Mouse (Mus musculus): ENCODE measurements at regions not wholly inside any gene's neighbourhood (a gene's known extent, or its start where the extent isn't known, plus 50 kb on each side); places are given as distances from the start of the nearest gene placed in this dataset.

GRCm38 (mm10) chr16:78156876-78157232 lies 144.4 kb upstream of the Cxadr start:
- in situ Hi-C loops (cut with MboI, MseI) = no loop called here

DNA sequence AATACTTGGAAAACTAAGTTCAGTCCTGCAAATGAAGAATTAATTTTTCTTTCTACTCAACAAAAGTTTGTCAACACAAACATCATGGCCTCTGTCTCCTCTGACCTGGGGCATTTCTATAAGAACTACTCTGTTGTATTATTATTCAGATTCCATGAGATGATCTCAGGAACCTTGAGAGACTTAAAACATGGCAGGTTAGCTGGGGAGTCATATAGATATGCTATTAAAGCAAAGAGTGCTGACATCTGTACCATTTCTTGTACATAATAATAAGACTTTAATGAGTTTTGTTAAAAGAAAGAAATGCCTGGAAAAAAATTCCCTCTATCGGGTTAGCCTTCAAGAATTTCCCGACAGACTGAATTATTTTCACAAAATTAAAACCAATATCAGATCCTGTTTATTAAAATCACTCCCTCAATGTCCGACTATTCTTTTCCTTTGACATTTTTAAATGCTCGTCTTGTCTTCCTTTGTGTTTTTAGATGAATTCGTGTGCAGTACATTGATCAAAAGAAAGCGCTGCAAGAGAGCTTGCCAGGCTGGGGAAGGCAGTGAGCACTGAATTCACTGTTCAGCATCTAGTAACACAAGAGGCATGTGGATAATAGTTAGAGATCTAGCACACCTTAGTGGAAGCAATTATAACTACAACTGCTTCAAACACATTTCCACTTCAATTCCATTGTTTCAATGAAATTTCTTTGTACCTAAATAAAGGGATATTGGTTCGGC lies 145.0 kb upstream of the Cxadr start:
- in situ Hi-C loops (cut with MboI, MseI) = no loop called here

GRCm38 (mm10) chr16:78153899-78154605 lies 147.2 kb upstream of the Cxadr start:
- in situ Hi-C loops (cut with MboI, MseI) = no loop called here

GRCm38 (mm10) chr16:78144146-78144545 lies 157.1 kb upstream of the Cxadr start:
- in situ Hi-C loops (cut with MboI, MseI) = no loop called here

- in situ Hi-C loops (cut with MboI, MseI) = loop anchor here (10.0 kb wide), 1 partner anchor 1779 kb away; no protein-coding TSS in a partner anchor
These were observed 165.8 kb upstream of the Cxadr start for GRCm38 (mm10) chr16:78135501-78135900.

GRCm38 (mm10) chr16:78134531-78134930 lies 166.8 kb upstream of the Cxadr start:
- in situ Hi-C loops (cut with MboI, MseI) = loop anchor here (10.0 kb wide), 1 partner anchor 1780 kb away; no protein-coding TSS in a partner anchor

DNA sequence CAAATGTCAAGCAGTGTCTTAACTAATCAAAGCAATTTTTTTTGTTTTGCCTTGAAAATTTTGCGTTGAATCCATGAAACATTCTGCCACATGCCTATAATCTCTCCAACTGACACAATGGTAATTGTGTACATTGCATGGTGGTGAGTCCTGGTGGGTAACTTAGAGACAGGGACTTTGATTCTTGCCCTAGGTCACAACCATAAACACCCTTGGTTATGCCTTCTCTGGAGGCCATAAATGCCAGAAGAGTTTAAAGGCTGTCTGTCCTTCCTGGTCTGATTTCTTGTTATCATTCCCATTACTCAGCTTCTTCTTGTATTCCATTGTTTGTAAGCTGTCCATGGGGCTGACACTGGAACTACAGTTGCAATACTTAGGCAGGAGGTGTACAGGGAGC lies 179.6 kb upstream of the Cxadr start:
- in situ Hi-C loops (cut with MboI, MseI) = no loop called here

DNA sequence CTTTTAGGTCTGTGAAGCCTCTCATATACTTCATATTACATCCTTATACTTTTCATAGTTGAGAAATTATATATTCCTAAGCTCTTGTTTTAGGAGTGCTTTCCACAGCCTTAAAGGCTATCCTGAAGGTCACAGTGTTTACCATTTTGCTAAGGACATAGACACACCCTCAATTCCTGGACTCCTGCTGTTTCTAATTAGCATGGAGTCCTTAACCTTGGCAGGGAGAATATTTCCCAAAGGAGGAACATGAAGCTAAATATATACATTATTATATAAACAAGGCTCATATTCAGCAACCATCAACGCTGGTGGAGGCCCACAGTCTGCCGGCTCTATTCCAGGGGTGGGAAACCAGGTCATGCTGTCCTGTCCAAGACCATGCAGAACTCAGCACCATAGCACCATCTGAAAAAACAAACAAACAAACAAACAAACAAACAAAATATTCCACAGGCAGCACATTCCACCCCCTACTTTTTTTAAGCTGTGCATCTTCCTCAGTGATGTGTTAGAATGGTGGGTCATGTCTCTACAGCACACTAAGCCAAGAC lies 180.9 kb upstream of the Cxadr start:
- in situ Hi-C loops (cut with MboI, MseI) = no loop called here

DNA sequence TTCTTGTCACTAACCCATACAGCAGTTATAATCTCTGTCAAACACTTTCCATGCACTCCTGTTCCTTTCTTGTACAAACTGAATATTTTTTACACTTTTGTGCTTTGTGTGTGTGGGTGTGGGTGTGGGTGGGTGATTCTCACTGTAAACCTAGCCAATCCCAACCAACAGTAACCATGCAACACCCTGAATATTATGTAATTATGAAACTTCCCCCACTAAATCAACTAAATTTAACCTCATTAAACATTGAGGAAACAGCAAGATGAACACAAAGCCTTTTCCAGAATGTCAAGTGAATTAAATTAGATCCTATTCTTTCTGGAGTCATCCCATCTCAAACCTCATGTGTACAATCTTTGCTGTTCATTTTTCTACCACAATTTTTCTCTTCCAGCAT lies 197.0 kb upstream of the Cxadr start:
- in situ Hi-C loops (cut with MboI, MseI) = no loop called here

DNA sequence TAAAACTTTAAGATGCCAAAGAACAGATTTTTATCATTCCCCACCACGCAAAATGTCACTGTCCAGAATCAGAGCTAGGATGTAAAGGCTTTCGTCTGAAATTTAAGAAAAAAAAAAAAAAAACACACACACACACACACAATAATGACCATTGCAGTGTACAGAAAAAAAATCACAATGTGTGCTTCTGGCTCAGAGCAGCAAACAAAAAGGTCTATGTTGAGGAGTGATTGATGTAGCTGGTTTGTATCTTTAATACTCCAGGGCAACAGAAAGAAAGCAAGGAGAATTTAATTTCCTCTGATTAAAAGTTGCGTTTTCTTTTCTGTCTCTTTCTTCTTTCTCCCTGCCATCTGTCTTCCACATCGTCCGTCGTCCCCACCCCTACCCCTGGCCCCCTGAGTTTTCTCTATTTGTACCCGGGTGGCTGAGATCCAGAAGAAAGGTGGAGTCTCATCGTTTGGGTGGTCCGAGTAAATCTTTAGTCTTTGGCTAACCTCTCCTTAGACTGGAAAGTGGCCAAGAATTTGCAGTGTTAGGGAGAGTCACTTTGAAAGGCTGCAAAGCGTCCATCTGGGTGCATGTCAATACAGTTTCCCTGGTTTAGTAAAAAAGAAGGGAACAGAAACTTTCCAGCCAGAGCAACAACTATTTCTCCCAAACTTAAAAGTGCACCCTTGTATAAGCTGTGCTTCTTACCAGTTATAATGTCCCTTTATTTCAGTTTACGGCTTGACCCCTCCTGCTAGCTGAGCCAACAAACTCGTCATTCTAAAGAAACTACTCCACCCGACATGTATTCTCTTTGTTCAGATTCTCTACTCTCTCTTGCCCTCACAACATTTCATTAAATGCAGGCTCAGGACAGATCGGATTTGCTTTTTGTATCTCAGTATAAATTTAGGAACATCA lies 199.6 kb upstream of the Cxadr start:
- in situ Hi-C loops (cut with MboI, MseI) = no loop called here

DNA sequence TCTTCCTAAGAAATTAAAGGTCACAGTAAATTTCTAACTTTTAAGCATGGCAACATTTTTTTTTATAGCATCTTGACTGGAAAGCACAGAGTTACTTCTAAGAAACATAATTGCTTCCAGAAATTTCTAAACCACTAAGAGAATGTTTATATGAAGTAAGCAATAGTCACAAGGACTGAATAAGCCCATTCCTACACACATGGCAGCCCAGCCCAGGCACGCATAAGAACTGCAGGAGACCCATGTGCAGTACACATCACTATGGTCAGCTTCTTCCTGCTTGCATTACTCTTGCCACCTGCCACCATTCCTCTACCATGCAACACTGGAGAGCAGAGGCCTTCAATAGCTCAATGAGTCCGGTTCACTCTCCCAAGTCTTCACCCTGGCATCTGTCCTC lies 201.4 kb upstream of the Cxadr start:
- in situ Hi-C loops (cut with MboI, MseI) = no loop called here

DNA sequence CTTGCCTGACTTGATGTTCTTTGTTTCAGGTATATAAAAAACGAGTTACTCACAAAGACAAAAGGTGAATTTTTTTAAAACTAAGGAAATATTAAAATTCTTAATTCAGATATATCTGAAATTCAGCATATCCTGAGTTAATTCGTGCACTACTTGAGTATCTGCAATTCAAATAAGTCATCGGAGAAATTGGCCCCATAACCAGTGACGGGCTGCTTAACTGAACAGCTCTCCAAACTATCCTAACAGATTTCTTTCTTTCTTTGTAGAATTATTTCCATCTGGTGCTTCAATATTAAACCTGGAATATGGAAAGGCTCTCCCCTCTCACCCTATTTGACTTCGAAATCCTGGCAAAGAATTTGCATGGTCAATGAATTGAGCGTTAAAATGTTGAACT lies 202.2 kb upstream of the Cxadr start:
- in situ Hi-C loops (cut with MboI, MseI) = no loop called here

- in situ Hi-C loops (cut with MboI, MseI) = no loop called here
These were observed 202.7 kb upstream of the Cxadr start for GRCm38 (mm10) chr16:78098555-78098954.

DNA sequence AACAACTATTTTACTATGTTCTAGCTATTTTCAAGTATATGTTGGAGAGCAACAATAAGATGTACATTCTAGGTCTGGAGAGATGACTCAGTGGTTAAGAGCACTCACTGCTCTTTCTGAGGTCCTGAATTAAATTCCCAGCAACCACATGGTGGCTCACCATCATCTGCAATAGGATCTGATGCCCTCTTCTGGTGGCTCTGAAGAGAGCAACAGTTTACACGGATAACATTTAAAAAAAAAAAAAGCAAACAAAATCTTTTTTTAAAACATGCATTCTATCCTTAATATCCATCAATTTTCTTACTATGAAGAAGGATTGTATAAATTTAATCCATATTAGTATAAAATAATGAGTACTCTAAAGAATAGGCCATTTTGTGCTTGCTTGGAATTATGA lies 204.7 kb upstream of the Cxadr start:
- in situ Hi-C loops (cut with MboI, MseI) = no loop called here

GRCm38 (mm10) chr16:78090155-78090554 lies 211.1 kb upstream of the Cxadr start:
- in situ Hi-C loops (cut with MboI, MseI) = no loop called here

DNA sequence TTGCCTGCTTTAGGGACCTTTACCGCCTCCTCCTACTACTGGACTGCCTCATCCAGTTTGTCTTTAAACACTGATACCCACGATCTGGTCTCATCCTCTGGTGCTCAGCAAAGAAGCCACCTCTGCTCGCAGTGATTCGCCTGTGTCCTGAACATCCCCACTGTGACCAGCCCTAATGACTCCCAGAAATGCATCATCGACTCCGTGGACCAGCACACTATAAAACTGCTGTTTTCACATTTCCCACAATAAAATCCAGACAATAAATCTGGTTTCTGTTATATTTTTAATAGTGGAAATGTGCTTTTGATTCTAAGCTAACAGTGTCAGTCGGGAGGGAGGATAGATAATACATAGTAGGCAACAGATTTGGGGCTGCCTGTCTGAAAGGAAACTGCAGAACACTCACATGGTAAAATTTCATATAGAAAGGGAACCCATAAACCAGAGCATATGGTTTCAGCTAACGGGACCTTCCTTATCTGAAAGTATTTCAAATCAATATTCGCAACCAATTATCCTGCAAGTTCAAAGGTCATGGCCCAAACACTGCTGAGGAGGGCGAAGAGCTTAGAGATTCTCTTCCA lies 233.7 kb upstream of the Cxadr start:
- in situ Hi-C loops (cut with MboI, MseI) = no loop called here

GRCm38 (mm10) chr16:78060516-78060915 lies 240.8 kb upstream of the Cxadr start:
- in situ Hi-C loops (cut with MboI, MseI) = no loop called here

DNA sequence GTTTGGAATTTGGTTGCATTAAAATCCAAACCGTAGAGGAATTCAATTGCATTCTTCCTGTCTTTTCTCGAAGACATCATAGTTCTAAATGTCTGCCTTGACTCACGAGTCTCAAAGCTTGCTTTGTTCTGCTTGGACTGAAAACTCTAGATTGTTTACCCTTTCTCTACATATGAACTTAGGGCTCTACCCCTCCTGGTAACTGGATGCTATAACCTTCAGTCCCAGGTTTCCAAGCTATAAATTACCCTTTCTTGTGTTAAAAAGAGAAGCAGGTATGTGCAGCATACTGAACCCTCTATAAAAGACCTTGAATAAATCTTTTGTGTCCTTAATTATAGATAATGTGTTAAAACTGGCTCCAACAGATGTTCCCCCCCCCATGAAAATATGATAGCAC lies 243.7 kb upstream of the Cxadr start:
- in situ Hi-C loops (cut with MboI, MseI) = no loop called here

DNA sequence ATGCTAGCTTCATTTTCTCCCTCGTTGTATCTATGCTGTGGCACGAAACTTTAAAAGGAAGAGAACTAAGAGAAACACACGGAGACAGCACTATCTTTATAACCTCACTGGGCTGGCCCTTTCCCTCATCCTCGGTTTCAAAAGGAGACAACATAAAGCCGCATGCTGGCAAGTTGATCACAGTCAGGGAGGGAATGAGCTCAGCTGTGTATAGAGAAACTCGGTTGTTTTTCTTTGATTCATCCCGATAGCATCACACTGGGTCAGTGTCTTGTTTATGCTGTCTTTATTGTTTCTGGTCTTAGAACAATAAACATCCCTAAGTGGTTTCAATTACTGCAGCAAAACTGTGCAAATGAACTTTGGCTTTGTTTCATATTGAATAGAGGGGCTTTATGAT lies 249.2 kb upstream of the Cxadr start:
- in situ Hi-C loops (cut with MboI, MseI) = no loop called here

- in situ Hi-C loops (cut with MboI, MseI) = no loop called here
These were observed 261.0 kb upstream of the Cxadr start for GRCm38 (mm10) chr16:78040149-78040920.

Data from regulatory T cell (primary cell).